In genomic region chr11:98776843-98777590, GRCm38 (mm10) we compare ENCODE assay signal across 7 mouse cellular contexts. TPM values are rescaled to one million over a fixed set of nuclear protein-coding genes. Genes with fewer than 3 reads are reported as not detected.
A peak's percentile ranks its signal among the peaks of the same experiment; 100 is the strongest.
DNase-seq lines count a peak whose midpoint lies in the region; ATAC-seq and TF ChIP-seq lines count a peak whose summit lies in the region.

No protein-coding gene starts in this region.

- H3K9ac ChIP-seq in embryonic facial prominence, embryonic 14.5 days (ENCODE audit: low read depth, low read length) = peak overlapping the region; percentile 28; the same call in 1 of the 2 replicates
- H3K9ac ChIP-seq in heart, postnatal 0 days (replicated peaks; ENCODE audit: low read depth, low read length) = peak overlapping the region; percentile 40
- peak overlapping the region; percentile 45; the same call in 1 of the 2 replicates for H3K9ac ChIP-seq in midbrain, embryonic 11.5 days (ENCODE audit: low read length)

- TF ChIP-seq EP300 in heart, postnatal 0 days (IDR thresholded peaks at IDR 0.05; ENCODE audit: low read depth) = no peak

- 0 out of 2 replicates have a peak, but pooled peaks have one; percentile 2 for ATAC-seq in embryonic facial prominence, embryonic 14.5 days (ENCODE audit: low read depth)
- no peak for ATAC-seq in heart, postnatal 0 days (ENCODE audit: insufficient read depth, low read depth)
- ATAC-seq in midbrain, embryonic 11.5 days (ENCODE audit: low FRiP score) = no peak

- TF ChIP-seq CTCF in heart, postnatal 0 days (IDR thresholded peaks at IDR 0.05; ENCODE audit: low read depth) = no peak

- H3K27ac ChIP-seq in embryonic facial prominence, embryonic 14.5 days (replicated peaks; ENCODE audit: low read depth, low read length) = peak overlapping the region; percentile 74
- peak overlapping the region; percentile 98 for H3K27ac ChIP-seq in heart, postnatal 0 days (ENCODE audit: low read depth)
- peak overlapping the region; percentile 73 for H3K27ac ChIP-seq in midbrain, embryonic 11.5 days (ENCODE audit: low read depth, low read length)

- H3K36me3 ChIP-seq in embryonic facial prominence, embryonic 14.5 days (ENCODE audit: control insufficient read depth, insufficient read depth, low read length) = no peaks in the 10 kb centered on the region
- no peaks in the 10 kb centered on the region for H3K36me3 ChIP-seq in heart, postnatal 0 days (replicated peaks; ENCODE audit: control insufficient read depth, insufficient read depth, low read length)
- no peaks in the 10 kb centered on the region for H3K36me3 ChIP-seq in midbrain, embryonic 11.5 days (ENCODE audit: control insufficient read depth, insufficient read depth, low read length)

- H3K4me2 ChIP-seq in embryonic facial prominence, embryonic 14.5 days (ENCODE audit: low read depth, low read length) = peak overlapping the region; percentile 13
- peak overlapping the region; percentile 82 for H3K4me2 ChIP-seq in heart, postnatal 0 days (ENCODE audit: low read depth, low read length)
- H3K4me2 ChIP-seq in midbrain, embryonic 11.5 days = peak overlapping the region; percentile 18; the same call in 1 of the 2 replicates

- 3% methylated on average over 9 of the region's 9 CpGs for WGBS in embryonic facial prominence, embryonic 14.5 days
- WGBS in heart, postnatal 0 days = 26% methylated on average over 9 of the region's 9 CpGs
- 8% methylated on average over 9 of the region's 9 CpGs for WGBS in midbrain, embryonic 11.5 days

- H3K4me1 ChIP-seq in embryonic facial prominence, embryonic 14.5 days (ENCODE audit: control insufficient read depth, insufficient read depth, low read length) = peaks cover 46% of the 10 kb centered on the region
- H3K4me1 ChIP-seq in heart, postnatal 0 days (ENCODE audit: control insufficient read depth, insufficient read depth) = peaks cover 35% of the 10 kb centered on the region
- H3K4me1 ChIP-seq in midbrain, embryonic 11.5 days (ENCODE audit: control insufficient read depth, insufficient read depth, low read length) = peaks cover 46% of the 10 kb centered on the region

- H3K9me3 ChIP-seq in embryonic facial prominence, embryonic 14.5 days (ENCODE audit: control insufficient read depth, low read length) = no peaks in the 10 kb centered on the region
- H3K9me3 ChIP-seq in heart, postnatal 0 days (replicated peaks; ENCODE audit: control insufficient read depth, low read length) = no peaks in the 10 kb centered on the region
- H3K9me3 ChIP-seq in midbrain, embryonic 11.5 days (ENCODE audit: control insufficient read depth, low read length) = no peaks in the 10 kb centered on the region

- no peak overlapping the region for H3K4me3 ChIP-seq in embryonic facial prominence, embryonic 14.5 days (ENCODE audit: low read depth, low read length)
- no peak overlapping the region for H3K4me3 ChIP-seq in heart, postnatal 0 days (ENCODE audit: low read depth, low read length)
- no peak overlapping the region for H3K4me3 ChIP-seq in midbrain, embryonic 11.5 days (ENCODE audit: low read depth, low read length)

- peak; percentile 80 for DNase-seq in adrenal gland, postnatal 10 days
- DNase-seq in embryonic facial prominence, embryonic 14.5 days (ENCODE audit: low spot score) = peak; percentile 79
- no peak for DNase-seq in heart, postnatal 0 days (ENCODE audit: low spot score)
- peak; percentile 84 to 91 for DNase-seq in kidney, postnatal 36 days
- no peak for DNase-seq in midbrain, embryonic 11.5 days (ENCODE audit: low spot score, missing footprints)
- no peak for DNase-seq in spleen, postnatal 14 days (ENCODE audit: low spot score in 2 of 2)
- DNase-seq in thymus, postnatal 10 days (ENCODE audit: low spot score in 2 of 2) = no peak

- H3K27me3 ChIP-seq in embryonic facial prominence, embryonic 14.5 days (replicated peaks; ENCODE audit: control insufficient read depth, insufficient read depth, low read length) = no peaks in the 10 kb centered on the region
- H3K27me3 ChIP-seq in heart, postnatal 0 days (ENCODE audit: control insufficient read depth, insufficient read depth, low read length) = no peaks in the 10 kb centered on the region
- H3K27me3 ChIP-seq in midbrain, embryonic 11.5 days (ENCODE audit: control insufficient read depth, insufficient read depth, low read length) = peaks cover 3% of the 10 kb centered on the region; the same call in 1 of the 2 replicates

RNA-seq across cellular contexts. Expression of gene Nr1d1, which starts 1.9 kb away (rescaled TPM):
- 10 to 100 TPM; 15.1 to 59.6 TPM for total RNA-seq in adrenal gland, postnatal 10 days (2021)
- polyA plus RNA-seq in embryonic facial prominence, embryonic 14.5 days (2014; fragmentation: Nextera tagmentation; extraction: Ambion mirVana) = 1.1 and 1.9 TPM in 2 replicates
- total RNA-seq in heart, postnatal 0 days (2014; rRNA removed; ENCODE audit: low replicate concordance) = 21.0 and 24.3 TPM in 2 replicates
- polyA plus RNA-seq in heart, postnatal 0 days (2015; fragmentation: Nextera tagmentation; extraction: Ambion mirVana) = 10.2 and 10.7 TPM in 2 replicates
- 0.93 and 1.2 TPM in 2 replicates for polyA plus RNA-seq in midbrain, embryonic 11.5 days (2014; fragmentation: Nextera tagmentation; extraction: Ambion mirVana)

RNA-seq across cellular contexts. Expression of gene Msl1, which starts 18.3 kb away (rescaled TPM):
- total RNA-seq in adrenal gland, postnatal 10 days (2021) = 10 to 100 TPM; 79.4 to 88.6 TPM
- polyA plus RNA-seq in embryonic facial prominence, embryonic 14.5 days (2014; fragmentation: Nextera tagmentation; extraction: Ambion mirVana) = 18.1 and 18.5 TPM in 2 replicates
- 47.4 and 54.6 TPM in 2 replicates for total RNA-seq in heart, postnatal 0 days (2014; rRNA removed; ENCODE audit: low replicate concordance)
- 11.3 and 12.6 TPM in 2 replicates for polyA plus RNA-seq in heart, postnatal 0 days (2015; fragmentation: Nextera tagmentation; extraction: Ambion mirVana)
- 24.0 and 25.1 TPM in 2 replicates for polyA plus RNA-seq in midbrain, embryonic 11.5 days (2014; fragmentation: Nextera tagmentation; extraction: Ambion mirVana)

RNA-seq across cellular contexts. Expression of gene Casc3, which starts 27.7 kb away (rescaled TPM):
- total RNA-seq in adrenal gland, postnatal 10 days (2021) = 10 to 100 TPM; 31.9 to 35.7 TPM
- polyA plus RNA-seq in embryonic facial prominence, embryonic 14.5 days (2014; fragmentation: Nextera tagmentation; extraction: Ambion mirVana) = 32.2 and 34.0 TPM in 2 replicates
- total RNA-seq in heart, postnatal 0 days (2014; rRNA removed; ENCODE audit: low replicate concordance) = 6.8 and 9.7 TPM in 2 replicates
- 11.6 and 11.9 TPM in 2 replicates for polyA plus RNA-seq in heart, postnatal 0 days (2015; fragmentation: Nextera tagmentation; extraction: Ambion mirVana)
- polyA plus RNA-seq in midbrain, embryonic 11.5 days (2014; fragmentation: Nextera tagmentation; extraction: Ambion mirVana) = 51.9 and 53.1 TPM in 2 replicates

RNA-seq across cellular contexts. Expression of gene Thra, which starts 36.6 kb away (rescaled TPM):
- total RNA-seq in adrenal gland, postnatal 10 days (2021) = 100 to 1,000 TPM; 135 to 184 TPM
- 57.7 and 62.2 TPM in 2 replicates for polyA plus RNA-seq in embryonic facial prominence, embryonic 14.5 days (2014; fragmentation: Nextera tagmentation; extraction: Ambion mirVana)
- total RNA-seq in heart, postnatal 0 days (2014; rRNA removed; ENCODE audit: low replicate concordance) = 188 and 234 TPM in 2 replicates
- 40.8 and 44.0 TPM in 2 replicates for polyA plus RNA-seq in heart, postnatal 0 days (2015; fragmentation: Nextera tagmentation; extraction: Ambion mirVana)
- polyA plus RNA-seq in midbrain, embryonic 11.5 days (2014; fragmentation: Nextera tagmentation; extraction: Ambion mirVana) = 21.9 and 23.7 TPM in 2 replicates

RNA-seq across cellular contexts. Expression of gene Med24, which starts 47.8 kb away (rescaled TPM):
- 10 to 100 TPM; 40.4 to 58.0 TPM for total RNA-seq in adrenal gland, postnatal 10 days (2021)
- polyA plus RNA-seq in embryonic facial prominence, embryonic 14.5 days (2014; fragmentation: Nextera tagmentation; extraction: Ambion mirVana) = 40.7 and 49.0 TPM in 2 replicates
- total RNA-seq in heart, postnatal 0 days (2014; rRNA removed; ENCODE audit: low replicate concordance) = 39.9 and 48.0 TPM in 2 replicates
- polyA plus RNA-seq in heart, postnatal 0 days (2015; fragmentation: Nextera tagmentation; extraction: Ambion mirVana) = 21.9 and 23.3 TPM in 2 replicates
- 66.1 and 67.1 TPM in 2 replicates for polyA plus RNA-seq in midbrain, embryonic 11.5 days (2014; fragmentation: Nextera tagmentation; extraction: Ambion mirVana)

Comparison
In these comparisons a context has a peak if more than half of its experiments do, and no peak if none do; other contexts are left out.
1. DNase-seq: peak in adrenal gland, postnatal 10 days (single experiment), embryonic facial prominence, embryonic 14.5 days (single experiment) and kidney, postnatal 36 days (2 of 2); none in heart, postnatal 0 days (single experiment), midbrain, embryonic 11.5 days (single experiment), spleen, postnatal 14 days (0 of 2) and thymus, postnatal 10 days (0 of 2).
2. H3K4me2 ChIP-seq: peak in every context shown above with its lines; median percentile 82 in heart, postnatal 0 days; 18 in midbrain, embryonic 11.5 days; 13 in embryonic facial prominence, embryonic 14.5 days.
3. Peak in every context shown above with its lines, with median percentiles within 50 percentile points of each other: H3K27ac ChIP-seq and H3K9ac ChIP-seq.